Mouse (Mus musculus): ENCODE results near the gene Olfr800. TPM values are rescaled to one million over a fixed set of nuclear protein-coding genes. Genes with fewer than 3 reads are reported as not detected.

Gene Olfr800
- total RNA-seq (2021) = not detected
- long read RNA-seq = 0 reads

- no peak for DNase-seq (ENCODE audit: low spot score in 2 of 2)
These were observed at the start of gene Olfr800 for GRCm38 (mm10) chr10:129657394-129657793. Gene Olfr800, plus strand, starts transcription at chr10:129657694.

DNA sequence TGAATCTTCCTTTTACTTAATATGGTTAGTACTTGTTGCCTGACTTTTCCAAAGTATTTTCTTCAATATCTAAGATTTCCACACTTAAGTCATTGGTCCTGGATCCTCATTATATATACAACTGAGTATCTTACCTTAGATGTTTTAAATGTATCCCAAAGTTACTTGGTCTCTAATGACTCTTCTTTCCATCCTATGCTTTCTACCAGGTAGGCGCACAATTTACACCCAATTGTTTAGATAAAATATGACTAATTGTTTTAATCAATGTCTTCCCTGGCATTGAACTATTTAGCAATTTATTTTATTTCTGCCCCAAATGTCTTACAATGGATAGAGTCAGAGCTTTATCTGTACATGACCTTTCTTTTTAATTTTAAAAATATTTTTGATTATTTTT lies 45.0 kb upstream of the Olfr800 start, which contains the start of gene Olfr796:
Gene Olfr796 (minus strand): TSS at position 101 of the 400 bp plus-strand sequence.
- no peak for DNase-seq (ENCODE audit: low spot score in 2 of 2)

- no peak for DNase-seq (ENCODE audit: low spot score in 2 of 2)
These were observed 35.8 kb upstream of the Olfr800 start for GRCm38 (mm10) chr10:129621724-129622123.

DNA sequence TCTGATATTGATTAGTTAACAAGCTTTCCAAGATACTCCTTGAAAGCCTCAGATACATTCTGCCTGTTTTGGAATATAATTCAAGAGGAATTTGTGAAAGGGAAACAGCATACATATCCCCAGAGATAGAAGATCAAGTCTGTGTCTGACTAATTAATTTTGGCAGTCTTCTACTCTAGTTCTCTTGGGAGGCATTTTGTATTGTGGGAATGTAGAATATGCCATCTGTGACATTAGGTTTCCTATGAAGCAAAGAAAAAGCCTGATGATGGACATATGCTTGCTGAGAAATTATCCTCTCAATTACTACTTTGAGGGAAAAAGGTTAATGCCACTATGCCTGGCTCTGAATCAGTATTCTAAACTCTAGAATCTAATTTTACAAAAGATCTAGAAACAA lies 34.2 kb upstream of the Olfr800 start:
- DNase-seq (ENCODE audit: low spot score in 2 of 2) = no peak

DNA sequence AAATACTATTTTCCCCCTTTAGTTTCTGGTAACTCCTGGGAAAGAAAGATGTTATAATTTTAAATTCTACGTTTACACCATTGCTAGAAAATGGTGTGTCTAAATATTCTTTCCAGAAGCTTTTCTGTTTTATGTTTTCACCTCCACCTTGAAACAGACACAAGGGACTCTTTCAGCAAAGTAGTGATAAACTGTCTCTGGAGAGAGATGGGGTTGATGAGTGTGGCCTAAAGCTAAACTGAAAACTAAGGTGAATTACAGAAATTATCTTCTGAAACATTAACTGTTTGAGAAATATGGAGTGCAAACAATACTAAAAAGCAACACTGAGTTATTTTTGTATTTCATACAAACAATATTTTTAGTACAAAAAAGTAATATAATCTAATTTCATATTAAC lies 29.7 kb upstream of the Olfr800 start, which contains the start of gene Olfr798:
Gene Olfr798 (minus strand): TSS at position 101 of the 400 bp plus-strand sequence.
- DNase-seq (ENCODE audit: low spot score in 2 of 2) = no peak

DNA sequence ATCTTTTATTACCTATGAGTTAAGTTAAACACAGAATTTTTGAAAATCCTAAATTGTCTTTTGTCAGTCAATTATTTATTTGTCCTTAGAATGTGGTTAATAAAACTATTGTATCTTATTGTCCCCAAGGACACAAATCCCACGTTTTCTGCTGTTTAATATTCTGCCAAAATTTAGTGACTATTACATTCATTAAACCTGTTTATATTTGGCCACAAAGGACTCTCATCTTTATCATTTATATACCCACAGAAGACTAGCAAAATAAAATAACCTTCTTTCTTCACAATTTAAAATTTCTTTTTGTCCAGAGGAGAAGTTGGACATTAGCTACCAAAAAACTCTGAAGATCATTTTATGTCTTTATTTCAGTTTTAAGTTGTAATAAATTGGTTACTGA lies 20.3 kb upstream of the Olfr800 start, which contains the start of gene Olfr799:
Gene Olfr799 (plus strand): TSS at position 301 of the 400 bp plus-strand sequence.
- DNase-seq (ENCODE audit: low spot score in 2 of 2) = no peak

DNA sequence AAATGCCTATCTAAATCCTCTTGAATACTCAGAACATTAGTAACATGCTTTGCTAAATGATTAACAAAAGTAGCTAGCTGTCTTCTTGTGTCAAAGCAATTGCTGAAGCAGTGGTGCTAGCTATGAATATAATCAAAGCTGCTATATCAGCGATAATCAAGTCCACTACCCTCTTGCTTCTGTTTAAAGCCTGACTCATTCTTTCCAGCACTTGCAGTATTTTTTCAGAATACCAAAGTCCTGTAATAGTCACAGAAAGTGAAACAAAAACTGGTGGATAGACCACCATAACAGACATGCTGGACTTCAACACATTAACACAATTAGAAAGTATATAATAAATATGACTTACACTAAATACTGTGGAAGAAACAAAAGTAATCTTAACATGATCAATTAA lies 5.7 kb upstream of the Olfr800 start:
- DNase-seq (ENCODE audit: low spot score in 2 of 2) = no peak

- no peak for DNase-seq (ENCODE audit: low spot score in 2 of 2)
These were observed 16.3 kb downstream of the Olfr800 start, which contains the start of gene Olfr801 for GRCm38 (mm10) chr10:129673765-129674164. Gene Olfr801, minus strand, starts transcription at chr10:129673865.

GRCm38 (mm10) chr10:129688069-129688468 lies 30.6 kb downstream of the Olfr800 start, which contains the start of gene Olfr802:
Gene Olfr802, minus strand, starts transcription at chr10:129688169.
- DNase-seq (ENCODE audit: low spot score in 2 of 2) = no peak

- DNase-seq (ENCODE audit: low spot score in 2 of 2) = no peak
These were observed 36.7 kb downstream of the Olfr800 start, which contains the start of gene Olfr803 for GRCm38 (mm10) chr10:129694186-129694585. Gene Olfr803, minus strand, starts transcription at chr10:129694286.

DNA sequence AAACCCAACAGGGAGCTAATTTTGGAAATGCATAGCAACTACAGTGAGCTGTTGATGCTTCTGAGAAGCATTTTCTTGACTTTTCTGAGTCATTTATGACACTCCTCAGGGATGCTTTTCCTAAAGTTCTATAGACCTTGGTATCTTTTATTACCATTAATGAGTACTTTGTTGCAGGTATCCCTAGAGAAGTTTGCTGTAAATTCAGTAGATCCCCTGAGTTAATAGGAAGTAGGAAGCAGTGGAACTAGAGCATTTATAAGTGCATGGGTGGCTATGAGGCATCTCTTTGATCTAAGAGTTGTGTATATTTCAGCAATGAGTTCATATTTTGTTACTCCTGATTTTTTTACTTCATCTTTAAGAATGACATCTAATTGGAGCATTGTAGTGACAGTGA lies 45.4 kb downstream of the Olfr800 start, which contains the start of gene Olfr804:
Gene Olfr804 (plus strand): TSS at position 301 of the 400 bp plus-strand sequence.
- DNase-seq (ENCODE audit: low spot score in 2 of 2) = no peak

Other genes with a start within 250 kb of the Olfr800 start
- not detected for gene Olfr786, start 230.4 kb upstream of the Olfr800 start, total RNA-seq (2021)
- not detected for gene Olfr787, start 195.8 kb upstream of the Olfr800 start, total RNA-seq (2021)
- gene Olfr788, start 186.7 kb upstream of the Olfr800 start, total RNA-seq (2021) = not detected
- gene Olfr789, start 172.9 kb upstream of the Olfr800 start, total RNA-seq (2021) = not detected
- not detected for gene Olfr790, start 159.2 kb upstream of the Olfr800 start, total RNA-seq (2021)
- gene Olfr791, start 135.9 kb upstream of the Olfr800 start, total RNA-seq (2021) = not detected
- gene Olfr792, start 118.5 kb upstream of the Olfr800 start, total RNA-seq (2021) = not detected
- not detected for gene Olfr794, start 90.0 kb upstream of the Olfr800 start, total RNA-seq (2021)
- gene Olfr796, start 45.1 kb upstream of the Olfr800 start, total RNA-seq (2021) = not detected
- not detected for gene Olfr798, start 29.8 kb upstream of the Olfr800 start, total RNA-seq (2021)
- not detected for gene Olfr799, start 20.2 kb upstream of the Olfr800 start, total RNA-seq (2021)
- not detected for gene Olfr801, start 16.2 kb downstream of the Olfr800 start, total RNA-seq (2021)
- not detected for gene Olfr802, start 30.5 kb downstream of the Olfr800 start, total RNA-seq (2021)
- gene Olfr803, start 36.6 kb downstream of the Olfr800 start, total RNA-seq (2021) = not detected
- not detected for gene Olfr804, start 45.5 kb downstream of the Olfr800 start, total RNA-seq (2021)
- not detected for gene Olfr805, start 71.7 kb downstream of the Olfr800 start, total RNA-seq (2021)
- not detected for gene Olfr806, start 84.2 kb downstream of the Olfr800 start, total RNA-seq (2021)
- not detected for gene Olfr807, start 100.1 kb downstream of the Olfr800 start, total RNA-seq (2021)
- gene Olfr808, start 107.8 kb downstream of the Olfr800 start, total RNA-seq (2021) = not detected
- gene Olfr809, start 116.9 kb downstream of the Olfr800 start, total RNA-seq (2021) = not detected
- gene Olfr810, start 137.2 kb downstream of the Olfr800 start, total RNA-seq (2021) = not detected
- not detected for gene Olfr811, start 146.7 kb downstream of the Olfr800 start, total RNA-seq (2021)
- not detected for gene Olfr812, start 188.4 kb downstream of the Olfr800 start, total RNA-seq (2021)
- not detected for gene Olfr813, start 197.7 kb downstream of the Olfr800 start, total RNA-seq (2021)
- not detected for gene Olfr814, start 222.2 kb downstream of the Olfr800 start, total RNA-seq (2021)
- not detected for gene Olfr815, start 248.2 kb downstream of the Olfr800 start, total RNA-seq (2021)